Mouse (Mus musculus): Measurements from ENCODE around the gene Olfr827. TPM values are rescaled to one million over a fixed set of nuclear protein-coding genes. Genes with fewer than 3 reads are reported as not detected.

The Olfr827 gene
- polyA plus RNA-seq, 1 experiment from 2014 or later, result not detected

DNA sequence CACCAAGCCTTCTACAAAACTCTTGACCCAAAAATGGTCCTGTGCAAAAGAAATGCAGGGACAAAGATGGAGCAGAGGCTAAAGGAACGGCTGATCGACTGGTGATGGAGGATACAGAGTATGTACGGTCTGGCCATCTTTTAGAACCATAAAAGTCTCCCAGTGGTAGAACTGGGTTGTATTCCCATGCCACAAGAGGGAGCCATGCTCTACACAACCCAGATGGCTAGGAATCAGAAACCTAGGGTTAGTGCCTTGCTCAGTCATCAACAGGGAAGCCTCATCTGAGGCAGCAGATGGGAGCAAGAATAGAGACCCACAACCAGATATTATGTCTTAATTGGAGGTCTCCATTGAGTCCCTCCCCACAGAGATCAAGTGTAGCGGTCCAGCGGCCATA is 15.4 kb upstream of the Olfr827 start:
- DNase-seq (no peak), ATAC-seq (ENCODE audit: insufficient read depth) (no peak)
- Histone ChIP-seq H3K4me3 (ENCODE audit: low read depth, low read length) (no peak overlapping the region), H3K27ac (ENCODE audit: low read depth) (no peak overlapping the region), H3K4me2 (no peak overlapping the region), H3K9me3 (ENCODE audit: low read depth, low read length) (no peaks in the 10 kb centered on the region), H3K36me3 (ENCODE audit: insufficient read depth) (no peaks in the 10 kb centered on the region), H3K4me1 (ENCODE audit: insufficient read depth) (no peaks in the 10 kb centered on the region), H3K27me3 (ENCODE audit: insufficient read depth, low read length) (no peaks in the 10 kb centered on the region), H3K9ac (no peak overlapping the region)
- TF ChIP-seq CTCF (IDR thresholded peaks at IDR 0.05; ENCODE audit: low read depth), result no peak
- WGBS, result 80% methylated on average over 5 of the region's 5 CpGs

DNA sequence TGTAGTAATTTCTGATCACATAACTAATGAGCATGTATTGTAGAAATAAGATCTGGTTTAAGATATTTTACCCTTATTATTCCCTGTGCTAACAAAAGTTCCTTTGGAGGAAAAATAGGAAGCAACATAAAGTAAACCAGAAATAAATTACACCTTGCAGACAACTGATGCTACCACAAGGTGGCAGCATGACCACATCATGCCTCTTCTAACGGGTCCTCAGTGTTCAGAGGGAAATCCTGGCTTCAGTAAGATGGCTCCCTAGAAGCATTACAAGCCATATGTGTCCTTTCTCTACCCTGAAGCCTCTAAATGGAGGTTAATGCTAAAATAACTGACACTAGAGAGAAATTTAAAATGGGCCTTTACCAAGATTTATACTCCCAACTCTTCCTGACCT is 14.0 kb upstream of the Olfr827 start:
- TF ChIP-seq CTCF (IDR thresholded peaks at IDR 0.05; ENCODE audit: low read depth), result peak; percentile 82
- Histone ChIP-seq H3K9me3 (ENCODE audit: low read depth, low read length) (no peaks in the 10 kb centered on the region), H3K4me1 (ENCODE audit: insufficient read depth) (no peaks in the 10 kb centered on the region), H3K36me3 (ENCODE audit: insufficient read depth) (no peaks in the 10 kb centered on the region), H3K9ac (no peak overlapping the region), H3K4me2 (no peak overlapping the region), H3K27ac (ENCODE audit: low read depth) (no peak overlapping the region), H3K4me3 (ENCODE audit: low read depth, low read length) (no peak overlapping the region), H3K27me3 (ENCODE audit: insufficient read depth, low read length) (no peaks in the 10 kb centered on the region)
- DNase-seq, result peak; percentile 80
- 3% methylated on average over 1 of the region's 1 CpGs for WGBS
- ATAC-seq (ENCODE audit: insufficient read depth), result peak; percentile 70; the same call in 1 of the 2 replicates

DNA sequence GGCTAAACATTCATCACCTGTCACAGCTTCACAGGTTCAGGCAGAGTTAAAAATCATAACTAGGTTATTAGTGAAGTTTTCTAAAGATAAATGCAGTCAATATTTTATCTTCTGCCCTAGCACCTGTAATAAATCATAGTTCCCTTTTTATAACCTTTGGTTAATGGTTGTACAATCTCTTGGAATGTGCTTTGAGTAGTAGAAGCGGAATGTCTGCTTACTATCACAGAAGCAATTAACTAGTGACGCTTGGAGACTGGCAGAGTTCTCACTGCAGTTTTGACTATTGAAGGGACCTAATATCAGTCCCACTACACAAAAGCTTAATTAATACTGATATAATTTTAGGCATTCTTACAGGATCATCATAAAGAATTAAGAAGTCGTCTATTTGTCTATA is 10.8 kb upstream of the Olfr827 start:
- H3K27me3 ChIP-seq (ENCODE audit: insufficient read depth, low read length), result no peaks in the 10 kb centered on the region
- H3K4me1 ChIP-seq (ENCODE audit: insufficient read depth), result no peaks in the 10 kb centered on the region
- 56% methylated on average over 3 of the region's 3 CpGs for WGBS
- H3K4me2 ChIP-seq, result no peak overlapping the region
- no peaks in the 10 kb centered on the region for H3K9me3 ChIP-seq (ENCODE audit: low read depth, low read length)
- DNase-seq (no peak), ATAC-seq (ENCODE audit: insufficient read depth) (no peak)
- TF ChIP-seq CTCF (IDR thresholded peaks at IDR 0.05; ENCODE audit: low read depth), result no peak
- no peak overlapping the region for H3K4me3 ChIP-seq (ENCODE audit: low read depth, low read length)
- no peaks in the 10 kb centered on the region for H3K36me3 ChIP-seq (ENCODE audit: insufficient read depth)
- no peak overlapping the region for H3K9ac ChIP-seq
- no peak overlapping the region for H3K27ac ChIP-seq (ENCODE audit: low read depth)

DNA sequence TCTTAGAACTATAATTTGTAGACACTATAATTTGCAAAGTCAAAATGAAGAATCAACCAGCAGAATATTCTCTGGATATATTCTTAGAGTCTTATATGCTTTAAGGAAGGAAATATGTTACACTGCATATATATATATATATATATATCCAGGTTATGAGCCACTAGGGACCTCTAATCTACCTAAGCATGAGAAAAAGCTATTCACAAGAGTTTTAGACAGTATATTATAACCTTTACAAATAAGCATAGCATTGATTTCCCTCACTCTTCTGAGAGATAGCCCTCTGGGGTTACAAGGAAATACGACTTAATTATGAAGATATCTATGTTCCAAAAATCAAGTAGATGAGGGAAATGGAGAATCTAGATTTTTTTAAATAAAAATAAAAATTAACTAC is 30.1 kb downstream of the Olfr827 start, which contains the start of gene Olfr826:
TSS of gene Olfr826 (minus strand) at position 101 of the 400 bp plus-strand sequence.
- H3K27me3 ChIP-seq (ENCODE audit: insufficient read depth, low read length), result no peaks in the 10 kb centered on the region
- no peak within 1 kb of the TSS for H3K4me2 ChIP-seq
- no peak within 1 kb of the TSS for H3K4me3 ChIP-seq (ENCODE audit: low read depth, low read length)
- no peaks in the 10 kb centered on the region for H3K4me1 ChIP-seq (ENCODE audit: insufficient read depth)
- no peak for TF ChIP-seq CTCF (IDR thresholded peaks at IDR 0.05; ENCODE audit: low read depth)
- no peak within 1 kb of the TSS for H3K27ac ChIP-seq (ENCODE audit: low read depth)
- DNase-seq, result no peak
- no peaks in the 10 kb centered on the region for H3K9me3 ChIP-seq (ENCODE audit: low read depth, low read length)
- no peaks in the 10 kb centered on the region for H3K36me3 ChIP-seq (ENCODE audit: insufficient read depth)
- no peak for ATAC-seq (ENCODE audit: insufficient read depth)
- H3K9ac ChIP-seq, result no peak within 1 kb of the TSS
- WGBS, result 56% methylated on average over 1 of the region's 1 CpGs

DNA sequence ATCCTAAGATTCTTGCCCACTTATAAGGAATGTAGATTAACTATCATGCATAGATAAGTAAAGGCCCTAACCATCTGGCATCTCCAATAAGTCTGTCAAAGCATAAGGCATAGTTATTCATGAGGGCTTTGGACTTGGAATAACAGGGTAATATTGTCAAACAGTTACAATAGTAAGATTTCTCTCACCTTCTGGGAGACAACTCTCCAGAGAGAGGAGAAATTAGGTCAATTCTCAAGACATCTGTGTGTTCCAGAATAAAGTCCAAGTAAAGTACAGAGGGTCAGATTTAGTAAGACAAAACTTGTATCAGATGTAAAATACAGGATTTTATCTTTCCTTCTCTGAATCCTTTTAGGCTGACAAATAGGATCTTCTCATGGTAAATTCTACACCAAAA is 47.5 kb downstream of the Olfr827 start, which contains the start of gene Olfr825:
TSS of gene Olfr825 (minus strand) at position 101 of the 400 bp plus-strand sequence.
- Histone ChIP-seq H3K36me3 (ENCODE audit: insufficient read depth) (no peaks in the 10 kb centered on the region), H3K4me3 (ENCODE audit: low read depth, low read length) (no peak within 1 kb of the TSS), H3K27ac (ENCODE audit: low read depth) (no peak within 1 kb of the TSS), H3K4me1 (ENCODE audit: insufficient read depth) (no peaks in the 10 kb centered on the region), H3K9ac (no peak within 1 kb of the TSS), H3K9me3 (ENCODE audit: low read depth, low read length) (no peaks in the 10 kb centered on the region), H3K27me3 (ENCODE audit: insufficient read depth, low read length) (no peaks in the 10 kb centered on the region), H3K4me2 (no peak within 1 kb of the TSS)
- no peak for TF ChIP-seq CTCF (IDR thresholded peaks at IDR 0.05; ENCODE audit: low read depth)
- no peak for DNase-seq
- no peak for ATAC-seq (ENCODE audit: insufficient read depth)

DNA sequence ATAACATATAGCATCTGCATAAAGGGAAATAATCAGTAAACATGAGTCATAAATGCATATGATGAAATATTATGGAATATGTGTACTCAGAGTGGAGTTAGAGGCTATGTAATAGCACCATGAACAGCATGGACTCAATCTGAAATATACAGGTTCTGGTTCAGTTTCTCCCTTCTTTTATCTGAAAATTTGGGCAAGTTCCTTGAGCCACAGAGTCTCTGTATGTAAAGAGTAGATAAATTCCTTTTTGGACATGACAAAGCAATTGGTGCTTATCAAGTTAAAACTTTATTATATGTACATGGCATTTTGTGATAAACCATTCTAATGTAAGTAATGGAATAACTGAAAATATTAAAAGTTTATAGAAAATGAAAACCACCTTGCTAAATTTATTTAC is 49.0 kb downstream of the Olfr827 start:
- no peak for TF ChIP-seq CTCF (IDR thresholded peaks at IDR 0.05; ENCODE audit: low read depth)
- no peak overlapping the region for H3K4me2 ChIP-seq
- H3K36me3 ChIP-seq (ENCODE audit: insufficient read depth), result no peaks in the 10 kb centered on the region
- no peak overlapping the region for H3K4me3 ChIP-seq (ENCODE audit: low read depth, low read length)
- H3K9ac ChIP-seq, result no peak overlapping the region
- no peaks in the 10 kb centered on the region for H3K4me1 ChIP-seq (ENCODE audit: insufficient read depth)
- no peak for ATAC-seq (ENCODE audit: insufficient read depth)
- H3K9me3 ChIP-seq (ENCODE audit: low read depth, low read length), result no peaks in the 10 kb centered on the region
- no peak for DNase-seq
- H3K27me3 ChIP-seq (ENCODE audit: insufficient read depth, low read length), result no peaks in the 10 kb centered on the region
- H3K27ac ChIP-seq (ENCODE audit: low read depth), result no peak overlapping the region

Other genes with a start within 250 kb of the Olfr827 start
- not detected in 2 replicates for gene Olfr819, start 247.1 kb downstream of the Olfr827 start, polyA plus RNA-seq (2014; fragmentation: Nextera tagmentation; extraction: Ambion mirVana)
- not detected in 2 replicates for gene Olfr247, start 238.3 kb downstream of the Olfr827 start, polyA plus RNA-seq (2014; fragmentation: Nextera tagmentation; extraction: Ambion mirVana)
- not detected in 2 replicates for gene Gm10310, start 229.3 kb downstream of the Olfr827 start, polyA plus RNA-seq (2014; fragmentation: Nextera tagmentation; extraction: Ambion mirVana)
- gene Olfr820, start 201.8 kb downstream of the Olfr827 start, polyA plus RNA-seq (2014; fragmentation: Nextera tagmentation; extraction: Ambion mirVana), result not detected in 2 replicates
- not detected in 2 replicates for gene Olfr821, start 184.1 kb downstream of the Olfr827 start, polyA plus RNA-seq (2014; fragmentation: Nextera tagmentation; extraction: Ambion mirVana)
- not detected in 2 replicates for gene Olfr822, start 143.2 kb downstream of the Olfr827 start, polyA plus RNA-seq (2014; fragmentation: Nextera tagmentation; extraction: Ambion mirVana)
- gene Olfr823, start 99.0 kb downstream of the Olfr827 start, polyA plus RNA-seq (2014; fragmentation: Nextera tagmentation; extraction: Ambion mirVana), result not detected in 2 replicates
- gene Olfr824, start 84.4 kb downstream of the Olfr827 start, polyA plus RNA-seq (2014; fragmentation: Nextera tagmentation; extraction: Ambion mirVana), result not detected in 2 replicates
- not detected in 2 replicates for gene Olfr825, start 47.6 kb downstream of the Olfr827 start, polyA plus RNA-seq (2014; fragmentation: Nextera tagmentation; extraction: Ambion mirVana)
- gene Olfr826, start 30.2 kb downstream of the Olfr827 start, polyA plus RNA-seq (2014; fragmentation: Nextera tagmentation; extraction: Ambion mirVana), result not detected in 2 replicates
- not detected in 2 replicates for gene Neurod4, start 65.8 kb upstream of the Olfr827 start, polyA plus RNA-seq (2014; fragmentation: Nextera tagmentation; extraction: Ambion mirVana)
- 0.66 TPM in 1 of 2 replicates, not detected in the other for gene Tespa1, start 108.5 kb upstream of the Olfr827 start, polyA plus RNA-seq (2014; fragmentation: Nextera tagmentation; extraction: Ambion mirVana)
- not detected in 2 replicates for gene Vmn2r84, start 179.9 kb upstream of the Olfr827 start, polyA plus RNA-seq (2014; fragmentation: Nextera tagmentation; extraction: Ambion mirVana)
- gene Vmn2r85, start 215.3 kb upstream of the Olfr827 start, polyA plus RNA-seq (2014; fragmentation: Nextera tagmentation; extraction: Ambion mirVana), result not detected in 2 replicates
- gene Vmn2r86, start 241.6 kb upstream of the Olfr827 start, polyA plus RNA-seq (2014; fragmentation: Nextera tagmentation; extraction: Ambion mirVana), result not detected in 2 replicates